Mouse (Mus musculus) left cerebral cortex, adult 11 months (tissue): Measurements from ENCODE around the gene Klrd1.
"Not testable (repeated sequence)": the region's sequence is repeated elsewhere in the genome, so short reads cannot be mapped to it uniquely, and the experiment has no call there.

Experiments used
- DNase-seq: peaks from one replicate; pipeline ENCODE4 v3.0.0; 2022; ENCODE audit warnings: low spot score

Klrd1 gene

DNA sequence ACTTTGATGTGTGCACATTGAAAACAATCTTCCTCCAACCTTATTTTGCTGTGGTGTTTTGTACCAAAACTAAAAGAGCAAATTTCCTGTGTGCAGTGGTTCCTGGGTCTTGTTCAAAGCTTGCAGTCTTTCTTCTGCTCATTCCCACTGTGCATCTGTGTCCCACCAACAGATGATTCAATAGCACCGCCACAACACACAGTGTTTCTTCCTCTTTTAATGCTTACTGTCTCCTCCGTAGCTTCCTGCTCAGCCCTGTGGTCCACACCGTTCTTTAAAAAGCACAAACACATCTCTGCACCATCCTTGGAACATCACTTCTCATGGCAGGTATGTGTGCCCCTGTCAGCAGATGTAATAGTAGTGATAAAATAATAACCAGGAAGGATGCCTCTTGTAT, at the start of gene Klrd1:
Gene Klrd1, plus strand, starts transcription at position 275 of the 400 bp plus-strand sequence.
- no peak for DNase-seq

DNA sequence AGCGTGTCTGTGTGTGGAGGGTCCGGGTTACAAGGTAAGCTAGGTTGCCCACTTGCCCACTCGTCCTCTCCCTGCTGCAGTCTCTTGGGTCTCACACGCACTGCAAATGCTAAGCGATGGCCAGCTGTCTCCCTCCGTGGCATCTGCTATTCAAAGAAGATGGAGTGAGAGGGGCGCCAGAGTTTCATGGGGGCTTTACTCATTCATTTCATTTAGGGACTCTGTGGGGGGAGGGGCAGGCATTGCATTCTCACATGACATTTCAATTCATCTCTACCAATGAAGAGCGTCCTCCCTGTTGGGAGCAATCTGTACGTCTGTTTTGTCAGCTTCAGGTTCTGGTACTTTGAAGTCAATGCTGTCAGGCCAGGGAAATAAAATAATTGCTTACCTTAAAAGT, 49.7 kb upstream of the Klrd1 start:
- no peak for DNase-seq

DNA sequence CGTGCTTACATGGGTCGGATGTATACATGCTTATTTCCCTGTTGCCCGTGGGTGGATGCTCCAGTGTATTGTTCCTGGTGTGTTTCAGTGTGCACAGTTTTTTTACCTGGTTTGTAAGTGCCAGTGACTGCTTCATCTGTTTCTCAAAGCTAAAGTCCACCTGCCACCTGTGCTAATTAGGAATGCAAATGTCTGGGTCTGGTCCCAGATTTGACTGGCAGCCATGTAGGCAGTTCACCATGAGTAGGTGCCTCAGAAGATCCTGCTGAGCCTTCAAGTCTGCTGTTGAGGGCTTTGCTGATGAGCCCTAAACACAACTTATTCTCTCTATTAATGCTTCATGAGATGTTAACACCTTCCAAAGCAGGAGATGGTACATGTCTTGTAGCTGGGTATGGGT, 49.0 kb upstream of the Klrd1 start:
- no peak for DNase-seq

DNA sequence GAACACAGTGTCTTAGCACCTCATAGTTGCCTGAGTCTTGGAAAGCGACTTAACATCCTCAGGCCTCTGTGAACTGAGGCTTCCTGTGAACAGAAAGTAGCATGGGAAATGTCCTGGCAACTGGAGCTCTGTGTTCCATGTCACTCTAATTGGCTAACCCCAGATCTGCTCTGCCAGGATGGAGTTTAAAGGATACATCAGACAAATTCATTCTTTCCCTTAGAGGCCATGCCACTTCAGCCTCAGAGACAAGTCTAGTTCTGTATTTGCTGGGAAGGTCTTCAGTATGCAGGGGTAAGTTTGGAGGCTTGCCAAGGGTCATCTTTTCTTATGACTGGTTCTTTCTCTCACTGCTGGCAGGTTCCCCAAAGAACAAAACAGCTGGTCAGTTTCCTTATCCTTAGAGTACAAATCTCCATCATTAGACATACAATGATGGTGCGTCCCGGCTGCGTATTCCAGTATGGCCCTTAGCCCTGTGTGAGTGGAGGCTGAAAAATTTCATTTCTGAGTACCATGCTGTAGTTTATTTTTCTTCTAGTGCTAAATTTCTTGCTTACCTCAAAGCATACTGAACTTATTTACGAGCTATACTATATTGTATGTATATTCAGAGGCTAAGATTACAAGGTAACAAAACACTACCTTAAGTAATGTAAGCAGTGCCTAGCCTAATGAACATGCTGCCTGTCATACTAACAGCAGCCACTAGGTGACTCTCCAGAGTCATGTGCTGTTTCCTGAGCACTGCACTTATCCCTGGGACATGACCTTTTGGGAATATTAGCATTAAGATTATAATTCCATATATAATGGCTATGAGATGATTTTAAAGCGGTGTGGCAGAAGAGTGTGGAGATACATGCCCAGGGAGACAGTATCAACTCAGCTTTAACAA, 47.6 kb upstream of the Klrd1 start:
- DNase-seq: peak; percentile 58

DNA sequence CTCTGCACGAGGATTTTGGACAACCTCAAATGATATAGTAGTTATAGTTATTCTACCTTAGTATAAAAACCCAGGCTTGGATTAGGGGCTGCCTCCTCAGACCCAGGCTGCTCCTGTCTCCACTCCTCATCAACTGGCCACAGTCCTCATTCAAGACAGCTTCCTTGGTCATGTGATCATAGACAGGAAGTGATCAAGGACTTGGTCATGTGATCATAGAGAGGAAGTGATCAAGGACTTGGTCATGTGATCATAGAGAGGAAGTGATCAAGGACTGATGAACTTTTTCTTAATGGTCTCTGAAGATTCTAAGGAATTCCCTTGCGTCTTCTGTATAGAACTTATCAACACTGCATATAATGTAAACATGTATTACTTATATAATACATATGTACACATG, 44.3 kb upstream of the Klrd1 start:
- DNase-seq: no peak

DNA sequence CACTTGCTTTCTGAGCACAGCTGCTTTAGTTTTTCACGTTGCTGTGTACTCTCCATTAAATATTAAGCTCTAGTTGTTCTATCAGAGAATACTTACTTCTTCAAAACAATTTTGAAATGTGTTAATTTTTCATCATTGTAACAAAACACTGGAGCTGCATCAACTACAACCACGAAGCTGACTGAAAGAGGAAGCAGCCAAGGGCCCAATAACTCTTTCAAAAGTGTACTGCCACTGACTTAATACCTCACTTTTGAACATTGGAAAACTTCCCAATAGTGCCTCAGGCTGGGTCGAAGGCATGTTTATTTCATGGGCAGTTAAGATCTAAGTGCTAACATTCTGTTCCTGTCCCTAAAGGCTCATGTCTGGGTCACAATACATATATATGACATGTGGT, 43.6 kb upstream of the Klrd1 start:
- no peak for DNase-seq

DNA sequence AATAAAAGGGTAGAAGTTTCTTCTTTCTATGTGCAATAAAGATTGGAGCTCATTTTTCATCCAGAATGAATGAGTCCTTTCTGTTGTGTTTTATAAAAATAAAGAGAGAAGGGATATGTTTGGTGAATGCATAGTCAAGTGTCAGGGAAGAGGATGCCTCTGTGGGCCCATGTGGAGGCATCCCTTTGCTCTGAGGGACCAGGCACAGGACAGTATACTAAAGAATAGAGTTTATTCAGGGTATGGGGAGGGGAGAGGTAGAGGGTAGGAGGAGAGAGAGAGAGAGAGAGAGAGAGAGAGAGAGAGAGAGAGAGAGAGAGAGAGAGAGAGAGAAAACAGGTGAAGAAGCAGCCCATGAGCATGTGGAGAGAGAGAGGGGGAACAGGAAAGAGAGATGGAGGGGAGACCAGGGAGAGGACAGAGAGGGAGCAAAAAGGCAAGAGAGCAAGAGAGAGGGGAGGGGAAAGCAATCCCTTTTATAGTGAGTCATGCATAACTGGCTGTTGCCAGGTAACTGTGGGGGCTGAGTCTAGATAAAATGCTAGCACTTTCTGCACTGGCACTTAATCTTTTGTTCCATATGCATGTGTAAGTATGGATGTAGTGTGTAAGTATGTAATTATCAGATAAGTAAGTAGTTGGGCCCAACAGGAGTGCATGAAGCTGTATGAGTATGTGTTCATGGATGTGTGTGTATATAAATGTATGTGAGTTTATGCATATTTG, 34.1 kb upstream of the Klrd1 start:
- DNase-seq: no peak

DNA sequence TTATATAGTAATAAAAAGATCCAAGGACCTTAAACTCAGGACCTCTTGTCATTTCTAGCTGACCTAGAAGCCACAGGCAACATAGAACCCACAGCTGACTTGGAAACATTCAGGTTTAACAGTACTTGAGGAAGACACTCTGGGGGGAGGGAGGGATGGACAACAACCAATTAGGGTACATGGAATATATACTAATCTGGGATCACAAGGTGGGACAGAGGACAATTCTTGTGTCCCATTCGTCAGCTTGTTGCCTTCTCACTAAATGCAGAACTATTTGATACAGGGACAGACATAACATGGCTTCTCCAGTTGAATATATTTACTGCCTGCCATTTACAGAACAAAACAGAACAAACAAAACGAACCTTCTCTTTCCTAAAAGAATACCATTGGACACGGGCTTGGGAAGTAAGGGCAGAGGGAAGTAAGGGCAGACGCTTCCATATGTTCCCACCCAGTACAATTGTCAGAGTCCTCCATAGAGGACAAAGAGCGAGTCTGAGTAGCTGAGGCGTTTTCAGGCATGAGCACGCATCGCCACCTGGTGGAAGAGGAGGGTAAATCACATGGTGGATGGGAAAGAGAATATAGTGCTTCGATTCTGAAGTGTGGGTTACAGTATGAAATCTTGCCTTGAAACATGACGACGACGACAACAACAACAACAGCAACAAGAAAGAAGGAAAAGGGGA, 32.5 kb upstream of the Klrd1 start:
- DNase-seq: no peak

DNA sequence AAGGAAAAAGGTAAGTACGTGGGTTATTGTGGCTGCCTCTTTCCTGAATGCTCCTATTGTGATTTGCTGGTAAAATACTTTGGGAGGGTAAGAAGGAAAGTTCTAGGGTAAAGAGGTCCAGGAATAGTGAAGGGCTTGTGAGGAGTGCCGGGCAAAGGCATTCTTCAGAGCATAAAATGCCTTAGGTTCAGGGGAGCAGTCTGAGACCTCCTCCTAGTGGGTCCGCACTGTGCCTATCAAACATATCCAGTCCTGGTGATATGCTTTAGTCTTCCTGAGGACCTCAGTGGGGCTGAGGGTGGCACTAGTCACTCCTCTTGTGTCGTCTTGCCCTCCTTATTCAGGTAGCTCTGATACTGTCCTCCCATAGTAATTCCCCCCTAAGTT, 31.9 kb upstream of the Klrd1 start:
- DNase-seq: no peak

DNA sequence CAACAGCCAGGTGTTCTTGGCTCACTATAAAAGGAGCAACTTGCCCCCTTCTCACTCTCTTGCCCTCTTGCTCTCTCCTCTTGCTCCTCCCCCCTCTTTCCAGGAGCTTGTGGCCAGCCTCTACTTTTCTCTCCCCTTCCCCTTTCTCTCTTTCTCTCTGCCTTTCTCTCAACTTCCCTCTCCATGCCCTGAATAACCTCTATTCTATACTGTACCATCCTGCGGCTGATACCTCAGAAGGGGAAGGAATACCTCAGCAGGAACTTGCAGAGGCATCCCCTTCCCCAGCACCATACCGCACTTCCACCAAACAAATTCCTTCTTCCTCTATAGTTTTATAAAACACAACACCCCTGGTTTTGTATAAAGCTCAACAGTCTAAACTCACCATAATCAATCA, 26.3 kb upstream of the Klrd1 start:
- no peak for DNase-seq

DNA sequence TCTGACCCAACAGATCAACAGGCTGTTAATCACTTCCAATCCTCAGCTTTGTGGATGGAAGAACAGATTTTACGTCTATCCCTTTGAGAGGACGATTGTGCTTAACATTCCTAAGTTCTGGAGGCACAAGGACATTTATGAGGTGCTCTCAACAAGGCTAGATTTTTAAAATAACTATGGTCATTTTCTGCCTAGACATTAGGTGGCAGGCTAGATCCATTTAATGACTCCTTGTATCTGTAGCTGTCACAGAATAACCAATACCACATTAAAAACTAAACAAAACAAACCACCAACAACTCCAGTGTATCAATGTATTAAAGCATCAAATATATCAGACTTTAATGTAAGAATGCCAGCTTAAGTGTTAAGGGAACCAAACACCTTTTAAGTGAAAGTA, 16.3 kb upstream of the Klrd1 start:
- DNase-seq: no peak

DNA sequence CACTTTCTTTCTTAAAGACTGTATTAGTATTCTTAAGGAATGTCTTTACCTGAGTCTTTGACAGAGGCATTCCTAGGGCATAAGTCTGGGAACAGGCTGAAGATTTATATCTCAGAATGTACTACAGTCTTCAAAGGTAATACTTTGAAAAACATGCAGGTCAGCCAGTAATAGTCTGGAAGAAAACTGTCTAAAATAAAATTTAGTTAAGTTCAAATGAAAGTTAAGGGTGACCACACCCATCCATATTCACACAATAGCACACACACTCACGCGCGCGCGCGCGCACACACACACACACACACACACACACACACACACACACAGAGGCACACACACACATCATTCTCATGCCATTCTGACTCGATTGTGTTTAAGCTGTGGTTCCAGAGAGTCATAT, 14.0 kb upstream of the Klrd1 start, which contains the start of gene Klre1:
Gene Klre1, plus strand, starts transcription at position 301 of the 400 bp plus-strand sequence.
- no peak for DNase-seq

DNA sequence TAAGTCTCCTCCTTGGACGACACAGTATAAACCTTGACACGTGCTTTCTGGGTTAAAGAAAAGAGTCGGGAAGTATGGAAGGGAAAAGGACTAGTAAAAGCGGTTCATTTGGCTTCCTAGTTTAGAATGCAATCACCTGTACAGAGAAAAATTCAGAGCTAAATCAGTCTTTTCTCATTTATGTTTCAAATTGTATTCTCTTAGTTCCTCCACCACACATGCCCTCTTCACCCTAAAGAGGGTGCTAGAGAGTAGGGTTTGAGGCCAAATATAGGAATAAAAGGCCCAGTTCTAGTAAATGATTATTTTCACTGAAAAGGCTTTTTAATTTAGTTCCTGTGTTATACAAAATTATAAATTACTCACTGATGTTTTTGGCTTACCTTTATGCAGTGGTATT, 10.3 kb upstream of the Klrd1 start:
- no peak for DNase-seq

DNA sequence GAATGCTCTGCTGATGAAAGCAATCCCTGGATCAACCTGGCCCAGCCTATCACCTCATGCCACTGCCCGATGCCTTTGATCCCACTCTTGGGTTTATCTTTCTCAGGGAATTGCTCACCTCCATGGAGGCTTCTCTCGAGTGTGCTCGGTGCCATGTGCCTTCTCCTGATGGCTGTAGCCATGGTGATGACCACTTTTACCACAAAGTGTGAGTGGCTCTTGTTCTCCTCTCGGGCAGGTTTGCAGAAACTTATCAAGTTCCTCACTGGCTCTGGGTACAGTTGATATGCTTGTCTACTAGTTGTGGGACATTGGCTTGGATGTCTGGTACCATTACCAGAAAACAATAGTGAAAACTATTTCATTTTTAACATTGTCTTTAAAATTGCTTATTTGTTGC, 9.7 kb upstream of the Klrd1 start:
- no peak for DNase-seq

DNA sequence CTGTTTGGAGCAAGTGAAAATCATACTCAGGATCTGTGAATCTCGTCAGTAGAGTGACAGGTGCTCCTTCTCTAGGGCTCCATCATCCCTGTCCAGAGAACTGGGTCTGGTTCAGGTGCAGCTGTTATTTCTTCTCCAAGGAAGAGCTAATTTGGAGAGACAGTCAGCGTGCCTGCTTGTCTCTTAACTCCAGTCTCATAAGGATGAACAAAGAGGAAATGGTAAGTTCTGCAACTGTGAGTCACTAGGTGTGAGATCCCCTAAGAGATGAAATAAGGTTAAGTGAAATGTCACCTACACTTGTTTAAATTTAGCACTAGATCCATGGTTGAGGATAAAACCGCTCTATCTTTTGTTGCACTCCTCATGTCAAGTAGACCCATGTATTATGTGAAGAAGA, 8.6 kb upstream of the Klrd1 start:
- no peak for DNase-seq

DNA sequence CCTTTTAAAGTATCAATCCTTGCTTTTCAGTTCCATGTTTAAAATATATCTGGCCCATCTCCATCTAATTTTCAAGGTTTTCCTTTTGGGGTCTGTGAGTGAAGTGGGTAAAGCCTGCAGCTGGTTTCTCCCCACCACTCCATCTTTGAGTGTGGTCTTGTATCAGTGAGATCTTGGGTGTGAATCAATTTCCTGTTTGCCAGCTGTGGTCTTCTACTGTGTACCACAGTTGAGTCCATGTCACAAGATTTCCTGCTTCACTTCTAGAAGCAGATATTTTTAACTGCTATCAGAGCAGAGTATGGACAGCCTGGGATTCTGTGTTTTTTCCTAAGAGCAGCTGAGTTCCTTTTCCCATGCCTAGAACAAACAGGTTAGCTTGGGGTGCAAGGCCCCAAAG, 16.8 kb downstream of the Klrd1 start:
- no peak for DNase-seq

DNA sequence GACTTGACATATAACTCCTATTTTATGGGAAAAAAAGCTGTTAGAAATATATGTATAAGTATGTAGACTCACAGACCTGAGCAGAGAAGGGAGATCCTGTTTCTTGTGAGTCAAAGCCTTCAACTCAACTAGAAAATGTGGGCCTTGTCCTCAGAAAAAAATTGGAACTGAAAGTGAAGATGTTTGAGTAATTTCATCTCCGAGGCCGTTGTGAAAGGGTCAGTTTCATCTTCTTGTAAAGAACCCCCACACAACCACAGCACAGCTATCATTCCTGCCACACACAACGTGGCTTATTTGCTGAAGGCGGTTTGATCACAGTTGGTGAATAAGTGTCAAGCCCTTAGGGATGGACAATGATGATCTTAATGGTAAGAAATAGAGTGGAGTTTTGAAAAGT, 32.2 kb downstream of the Klrd1 start, which contains the start of gene Klrk1:
Gene Klrk1, minus strand, starts transcription at position 130 of the 400 bp plus-strand sequence.
- no peak for DNase-seq

DNA sequence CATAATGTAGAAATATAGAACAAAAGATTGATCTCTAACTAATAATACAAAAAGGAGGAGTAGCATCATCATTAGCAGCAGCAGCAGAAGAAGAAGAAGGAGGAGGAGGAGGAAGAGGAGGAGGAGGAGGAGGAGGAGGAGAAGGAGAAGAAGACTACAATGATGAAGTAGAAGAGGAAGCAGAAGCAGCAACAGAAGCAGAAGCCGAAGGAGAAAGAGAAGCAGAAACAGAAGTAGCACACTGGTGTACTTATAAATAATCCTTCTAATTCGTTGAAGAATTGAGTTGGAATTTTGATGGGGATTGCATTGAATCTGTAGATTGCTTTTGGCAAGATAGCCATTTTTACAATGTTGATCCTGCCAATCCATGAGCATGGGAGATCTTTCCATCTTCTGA, 39.5 kb downstream of the Klrd1 start:
- not testable (repeated sequence) for DNase-seq

DNA sequence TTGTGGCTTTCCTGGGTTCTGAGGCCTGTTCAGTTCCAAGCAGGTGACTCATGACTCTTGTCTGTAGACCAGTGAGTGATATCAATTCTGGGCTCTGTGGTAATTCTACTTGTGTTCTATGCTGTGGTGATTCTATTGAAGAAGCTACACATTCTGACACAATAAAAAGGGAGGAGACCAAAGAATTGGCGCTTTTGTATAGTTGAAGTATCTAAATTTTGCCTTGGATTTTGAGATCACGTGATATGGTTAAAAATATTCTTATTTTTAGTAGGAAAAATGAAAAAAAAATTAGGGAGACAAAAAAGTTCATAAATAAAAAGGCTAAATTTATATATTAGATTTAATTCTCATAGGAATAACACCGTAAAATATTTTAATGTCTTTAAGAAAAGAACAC, 51.7 kb downstream of the Klrd1 start, which contains the start of gene Klrc3:
Gene Klrc3, minus strand, starts transcription at position 101 of the 400 bp plus-strand sequence.
- not testable (repeated sequence) for DNase-seq

DNA sequence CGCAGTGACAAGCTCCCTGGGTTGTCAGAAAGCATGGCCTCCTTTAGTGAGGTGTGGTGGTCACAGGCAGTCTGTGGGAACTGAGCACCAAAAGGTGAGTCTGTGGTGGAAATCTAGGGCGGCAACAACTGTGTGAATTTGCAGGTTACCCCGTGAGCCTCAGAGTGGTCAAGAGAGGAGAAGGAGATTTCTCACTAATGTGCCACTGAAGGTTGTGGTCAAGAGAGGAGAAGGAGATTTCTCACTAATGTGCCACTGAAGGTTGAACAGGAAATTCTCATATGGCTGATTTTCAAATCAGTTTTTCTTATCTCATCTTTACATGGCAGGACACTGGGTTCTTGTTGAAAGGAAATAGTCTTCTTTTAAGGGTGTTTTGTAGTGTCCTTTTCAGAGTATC, 52.5 kb downstream of the Klrd1 start:
- not testable (repeated sequence) for DNase-seq
